Mouse (Mus musculus) lung, embryonic 14.5 days (tissue): ENCODE results near the gene Gm21992. TPM values are rescaled to one million over a fixed set of nuclear protein-coding genes. Genes with fewer than 3 reads are reported as not detected.
A peak's percentile ranks its signal among the peaks of the same experiment; 100 is the strongest.
"Not testable (repeated sequence)": the region's sequence is repeated elsewhere in the genome, so short reads cannot be mapped to it uniquely, and the experiment has no call there.

Experiments
- ATAC-seq: fragments of 200-750 bp; cut with Nextera tagmentation; 2 replicates; pipeline ENCODE4 v1.8.0; 2017; ENCODE audit warnings: mild to moderate bottlenecking, moderate TSS enrichment, moderate library complexity; ENCODE audit not compliant: insufficient read depth
- DNase-seq: peaks from one replicate; pipeline ENCODE4 v3.0.0-alpha.2; 2015
- H3K27ac ChIP-seq: fragments of 300-500 bp; sonication (generic); 2 replicates; pipeline ENCODE4 v1.5.1; 2014; ENCODE audit warnings: low read depth, mild to moderate bottlenecking, moderate library complexity
- H3K27me3 ChIP-seq: fragments of 300-500 bp; sonication (generic); 2 replicates; pipeline ENCODE4 v1.6.1; 2014; ENCODE audit warnings: low read length, control low read depth; ENCODE audit not compliant: insufficient read depth
- H3K36me3 ChIP-seq: fragments of 300-500 bp; sonication (generic); 2 replicates; pipeline ENCODE4 v1.6.1; 2014; ENCODE audit warnings: control low read depth; ENCODE audit not compliant: insufficient read depth
- H3K4me1 ChIP-seq: fragments of 300-500 bp; sonication (generic); 2 replicates; pipeline ENCODE4 v1.6.1; 2014; ENCODE audit warnings: antibody characterized with exemption, control low read depth; ENCODE audit not compliant: insufficient read depth
- H3K4me2 ChIP-seq: fragments of 300-500 bp; sonication (generic); 2 replicates; pipeline ENCODE4 v1.6.1; 2014; ENCODE audit warnings: mild to moderate bottlenecking
- H3K4me3 ChIP-seq: fragments of 300-500 bp; sonication (generic); 2 replicates; pipeline ENCODE4 v1.5.1; 2014; ENCODE audit warnings: low read depth, low read length
- H3K9ac ChIP-seq: fragments of 300-500 bp; sonication (generic); 2 replicates; pipeline ENCODE4 v1.6.1; 2014
- H3K9me3 ChIP-seq: fragments of 300-500 bp; sonication (generic); 2 replicates; pipeline ENCODE4 v1.6.1; 2016; ENCODE audit warnings: low read depth, low read length, control low read depth
- CTCF ChIP-seq: IDR thresholded peaks from 2 replicates; pipeline ENCODE4 v1.5.1; 2016; ENCODE audit warnings: antibody characterized with exemption, low read depth
- WGBS: fragments of 180-500 bp; shearing (Covaris S2); extraction: QIAGEN DNeasy Blood & Tissue Kit; methylation state at CpG from one replicate; pipeline ENCODE4 v1.1.7; 2014; 5-methylcytosine and 5-hydroxymethylcytosine counted together
- polyA plus RNA-seq: library from polyadenylated mRNA; unstranded; fragments of >200 nt; fragmentation: Nextera tagmentation; extraction: Ambion mirVana; gene quantifications from 2 replicates; pipeline ENCODE4 v1.2.1, GENCODE M21; 2014

The Gm21992 gene
- polyA plus RNA-seq, 1 experiment from 2014 or later: 25.3 TPM

DNA sequence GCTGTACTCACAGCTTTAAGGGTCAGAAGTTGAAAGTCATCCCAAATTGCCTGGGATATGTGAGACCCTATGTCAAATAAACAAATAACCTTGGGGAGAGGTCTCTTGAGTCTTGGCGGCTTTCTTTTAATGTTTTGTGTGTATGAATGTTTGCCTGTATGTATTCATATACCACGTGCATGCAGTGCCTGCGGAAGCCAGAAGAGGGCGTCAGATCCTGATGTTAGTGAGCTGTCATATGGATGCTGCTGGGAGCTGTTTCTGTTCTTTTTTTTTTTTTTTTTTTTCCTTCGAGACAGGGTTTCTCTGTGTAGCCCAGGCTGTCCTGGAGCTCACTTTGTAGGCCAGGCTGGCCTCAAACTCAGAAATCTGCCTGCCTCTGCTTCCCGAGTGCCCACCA is 1.6 kb upstream of the Gm21992 start:
- Histone ChIP-seq H3K9me3 (no peaks in the 10 kb centered on the region), H3K9ac (no peak overlapping the region), H3K36me3 (no peaks in the 10 kb centered on the region), H3K4me3 (no peak overlapping the region), H3K27me3 (no peaks in the 10 kb centered on the region), H3K4me1 (peaks cover 14% of the 10 kb centered on the region; the same call in 1 of the 2 replicates), H3K4me2 (no peak overlapping the region), H3K27ac (no peak overlapping the region)
- DNase-seq: peak; percentile 53
- ATAC-seq: no peak
- 75% methylated on average over 6 of the region's 6 CpGs for WGBS
- peak; percentile 37; the same call in 1 of the 2 replicates for TF ChIP-seq CTCF

- H3K4me1 ChIP-seq: peaks cover 15% of the 10 kb centered on the region; the same call in 1 of the 2 replicates
- peak; percentile 39 for DNase-seq
- 76% methylated on average over 8 of the region's 8 CpGs for WGBS
- peak overlapping the region; percentile 87 for H3K27ac ChIP-seq
- H3K4me3 ChIP-seq: peak overlapping the region; percentile 89
- TF ChIP-seq CTCF: 0 out of 2 replicates have a peak, but pooled peaks have one; percentile 10
- ATAC-seq, H3K36me3 ChIP-seq, H3K27me3 ChIP-seq, H3K9me3 ChIP-seq: not testable (repeated sequence)
- H3K9ac ChIP-seq: peak overlapping the region; percentile 69
- H3K4me2 ChIP-seq: peak overlapping the region; percentile 60
Observed at GRCm38 (mm10) chr19:4812334-4812949, 1.0 kb upstream of the Gm21992 start.

- Histone ChIP-seq H3K4me1 (peaks cover 15% of the 10 kb centered on the region; the same call in 1 of the 2 replicates), H3K9ac (peak overlapping the region; percentile 69), H3K4me3 (peak overlapping the region; percentile 89), H3K36me3 (no peaks in the 10 kb centered on the region), H3K27me3 (no peaks in the 10 kb centered on the region), H3K9me3 (no peaks in the 10 kb centered on the region), H3K4me2 (peak overlapping the region; percentile 60), H3K27ac (peak overlapping the region; percentile 87)
- WGBS: 2% methylated on average over 12 of the region's 12 CpGs
- DNase-seq (no peak), ATAC-seq (peak; percentile 44)
- no peak for TF ChIP-seq CTCF
Observed at GRCm38 (mm10) chr19:4811909-4812242, 464 bp upstream of the Gm21992 start.

GRCm38 (mm10) chr19:4810746-4811062 is 708 bp downstream of the Gm21992 start:
- peaks cover 15% of the 10 kb centered on the region; the same call in 1 of the 2 replicates for H3K4me1 ChIP-seq
- peak overlapping the region; percentile 97 for H3K27ac ChIP-seq
- ATAC-seq (no peak), DNase-seq (no peak)
- peak overlapping the region; percentile 97 for H3K4me2 ChIP-seq
- H3K4me3 ChIP-seq: peak overlapping the region; percentile 89
- peak overlapping the region; percentile 69 for H3K9ac ChIP-seq
- no peaks in the 10 kb centered on the region for H3K9me3 ChIP-seq
- under 1% methylated on average over 17 of the region's 17 CpGs for WGBS
- no peak for TF ChIP-seq CTCF
- no peaks in the 10 kb centered on the region for H3K36me3 ChIP-seq
- H3K27me3 ChIP-seq: no peaks in the 10 kb centered on the region

- no peak overlapping the region; the same call in 1 of the 2 replicates for H3K27ac ChIP-seq
- H3K9me3 ChIP-seq: no peaks in the 10 kb centered on the region
- no peaks in the 10 kb centered on the region for H3K36me3 ChIP-seq
- H3K4me1 ChIP-seq: peaks cover 15% of the 10 kb centered on the region; the same call in 1 of the 2 replicates
- peak overlapping the region; percentile 97 for H3K4me2 ChIP-seq
- DNase-seq (no peak), ATAC-seq (no peak)
- peak overlapping the region; percentile 69 for H3K9ac ChIP-seq
- TF ChIP-seq CTCF: no peak
- WGBS: 1% methylated on average over 14 of the region's 14 CpGs
- peak overlapping the region; percentile 89 for H3K4me3 ChIP-seq
- H3K27me3 ChIP-seq: no peaks in the 10 kb centered on the region
Observed at GRCm38 (mm10) chr19:4810309-4810708, 1.1 kb downstream of the Gm21992 start.

DNA sequence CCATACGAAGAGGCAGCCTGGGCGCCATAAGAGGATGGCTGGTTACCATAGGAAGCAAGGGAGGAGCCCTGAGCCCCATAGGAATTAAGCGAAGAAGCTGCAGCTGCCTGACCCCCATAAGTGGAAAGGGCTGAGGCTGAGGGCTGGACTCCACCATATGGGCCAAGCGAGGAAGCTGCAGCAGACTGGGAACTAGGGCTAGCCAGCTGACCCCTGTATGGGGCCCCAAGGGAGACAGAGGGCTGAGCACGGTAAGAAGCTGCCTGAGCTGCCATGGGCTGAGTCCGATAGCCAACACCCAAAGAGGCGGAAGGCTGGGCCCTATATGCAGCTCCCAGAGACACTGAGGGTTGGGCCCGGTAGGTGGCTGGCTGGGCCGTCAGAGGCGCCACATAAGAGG is 8.1 kb downstream of the Gm21992 start:
- Histone ChIP-seq H3K4me2 (no peak overlapping the region), H3K9ac (no peak overlapping the region), H3K36me3 (peaks cover 56% of the 10 kb centered on the region), H3K27ac (no peak overlapping the region), H3K4me1 (peaks cover 4% of the 10 kb centered on the region), H3K27me3 (no peaks in the 10 kb centered on the region), H3K4me3 (no peak overlapping the region), H3K9me3 (no peaks in the 10 kb centered on the region)
- TF ChIP-seq CTCF: no peak
- no peak for ATAC-seq
- WGBS: 84% methylated on average over 10 of the region's 10 CpGs
- DNase-seq: no peak

- Histone ChIP-seq H3K4me2 (no peak overlapping the region), H3K9me3 (no peaks in the 10 kb centered on the region)
- 95% methylated on average over 7 of the region's 7 CpGs for WGBS
Observed at GRCm38 (mm10) chr19:4802691-4803091, 8.7 kb downstream of the Gm21992 start.

More at GRCm38 (mm10) chr19:4802691-4803091, 8.7 kb downstream of the Gm21992 start:
- Histone ChIP-seq H3K9ac (no peak overlapping the region), H3K4me1 (no peaks in the 10 kb centered on the region; the same call in 1 of the 2 replicates), H3K27me3 (no peaks in the 10 kb centered on the region), H3K36me3 (peaks cover 61% of the 10 kb centered on the region), H3K27ac (no peak overlapping the region), H3K4me3 (no peak overlapping the region)
- no peak for TF ChIP-seq CTCF
- ATAC-seq (no peak), DNase-seq (no peak)
